Mouse (Mus musculus) neural tube, embryonic 14.5 days (tissue): ENCODE data around the gene Grasp. TPM values are rescaled to one million over a fixed set of nuclear protein-coding genes. Genes with fewer than 3 reads are reported as not detected.

ENCODE experiments used
- ATAC-seq: fragments of 200-750 bp; cut with Nextera tagmentation; 2 replicates; pipeline ENCODE4 v1.8.0; 2017; ENCODE audit warnings: low read depth, mild to moderate bottlenecking, moderate TSS enrichment, moderate library complexity
- H3K27ac ChIP-seq: fragments of 300-500 bp; sonication (generic); 2 replicates; pipeline ENCODE4 v1.5.1; 2014; ENCODE audit warnings: low read depth, mild to moderate bottlenecking, control low read depth, low read length, moderate library complexity, mixed read lengths
- H3K27me3 ChIP-seq: fragments of 300-500 bp; sonication (generic); 2 replicates; pipeline ENCODE4 v1.6.1; 2014; ENCODE audit warnings: low read length; ENCODE audit not compliant: control insufficient read depth, insufficient read depth
- H3K36me3 ChIP-seq: fragments of 300-500 bp; sonication (generic); 2 replicates; pipeline ENCODE4 v1.6.1; 2014; ENCODE audit warnings: low read length, mixed read lengths; ENCODE audit not compliant: control insufficient read depth, insufficient read depth
- H3K4me1 ChIP-seq: fragments of 300-500 bp; sonication (generic); 2 replicates; pipeline ENCODE4 v1.6.1; 2014; ENCODE audit warnings: low read length; ENCODE audit not compliant: control insufficient read depth, insufficient read depth
- H3K4me2 ChIP-seq: fragments of 300-500 bp; sonication (generic); 2 replicates; pipeline ENCODE4 v1.6.1; 2014; ENCODE audit warnings: mild to moderate bottlenecking, low read depth, low read length, control low read depth
- H3K4me3 ChIP-seq: fragments of 300-500 bp; sonication (generic); 2 replicates; pipeline ENCODE4 v1.5.1; 2014; ENCODE audit warnings: low read depth, low read length, control low read depth, mixed read lengths
- H3K9ac ChIP-seq: fragments of 300-500 bp; sonication (generic); replicated peaks from 2 replicates; pipeline ENCODE4 v1.6.1; 2014; ENCODE audit warnings: low read depth, mild to moderate bottlenecking, control low read depth, low read length, mixed read lengths
- H3K9me3 ChIP-seq: fragments of 300-500 bp; sonication (generic); 2 replicates; pipeline ENCODE4 v1.6.1; 2016; ENCODE audit warnings: low read length; ENCODE audit not compliant: control insufficient read depth
- whole genome bisulfite sequencing: fragments of 180-500 bp; shearing (Covaris S2); extraction: QIAGEN DNeasy Blood & Tissue Kit; methylation state at CpG from one replicate; pipeline ENCODE4 v1.1.7; 2014; 5-methylcytosine and 5-hydroxymethylcytosine counted together
- polyA plus RNA-seq: library from polyadenylated mRNA; unstranded; fragments of >200 nt; fragmentation: Nextera tagmentation; extraction: Ambion mirVana; gene quantifications from 2 replicates; pipeline ENCODE4 v1.2.1, GENCODE M21; 2014

Gene Grasp
- polyA plus RNA-seq, 1 experiment from 2014 or later, result 1.0 TPM

GRCm38 (mm10) chr15:101200777-101201295, 23.2 kb upstream of the Grasp start:
- Histone ChIP-seq H3K27ac (no peak overlapping the region), H3K9me3 (no peaks in the 10 kb centered on the region), H3K36me3 (peaks cover 55% of the 10 kb centered on the region), H3K4me3 (no peak overlapping the region), H3K4me2 (no peak overlapping the region), H3K9ac (no peak overlapping the region), H3K27me3 (no peaks in the 10 kb centered on the region), H3K4me1 (no peaks in the 10 kb centered on the region)
- WGBS, result 99% methylated on average over 9 of the region's 9 CpGs
- no peak for ATAC-seq

- ATAC-seq, result no peak
- H3K9me3 ChIP-seq, result no peaks in the 10 kb centered on the region
- H3K27ac ChIP-seq, result no peak overlapping the region
- no peak overlapping the region for H3K4me3 ChIP-seq
- no peaks in the 10 kb centered on the region for H3K27me3 ChIP-seq
- H3K4me1 ChIP-seq, result no peaks in the 10 kb centered on the region
- peaks cover 55% of the 10 kb centered on the region for H3K36me3 ChIP-seq
- 99% methylated on average over 3 of the region's 3 CpGs for WGBS
- no peak overlapping the region for H3K9ac ChIP-seq
- H3K4me2 ChIP-seq, result no peak overlapping the region
Measured at GRCm38 (mm10) chr15:101201414-101201813, 22.6 kb upstream of the Grasp start.

DNA sequence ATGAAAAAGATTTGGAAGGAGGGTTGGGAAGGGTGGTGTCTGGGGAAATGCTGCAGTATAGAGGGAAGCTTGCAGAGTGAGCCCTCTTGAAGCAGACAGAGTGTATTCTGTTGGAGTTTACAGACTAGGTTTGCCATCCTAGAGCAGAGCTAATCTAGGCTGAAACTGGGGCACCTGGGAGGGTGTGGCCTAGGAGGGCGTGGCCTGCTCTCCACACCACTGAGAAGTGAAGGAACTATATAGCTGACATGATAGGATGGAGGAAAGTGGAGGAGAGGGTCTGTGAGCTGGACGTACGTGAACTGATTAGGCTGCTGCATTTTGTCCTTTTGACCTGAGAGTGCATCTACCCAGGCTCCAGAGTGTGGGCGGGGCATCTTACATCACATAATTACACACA, 20.3 kb upstream of the Grasp start:
- Histone ChIP-seq H3K4me3 (no peak overlapping the region), H3K4me1 (no peaks in the 10 kb centered on the region), H3K9ac (no peak overlapping the region), H3K27ac (no peak overlapping the region), H3K27me3 (no peaks in the 10 kb centered on the region), H3K36me3 (peaks cover 60% of the 10 kb centered on the region), H3K4me2 (no peak overlapping the region), H3K9me3 (no peaks in the 10 kb centered on the region)
- ATAC-seq, result no peak
- 86% methylated on average over 4 of the region's 4 CpGs for WGBS

GRCm38 (mm10) chr15:101204781-101205180, 19.2 kb upstream of the Grasp start:
- Histone ChIP-seq H3K4me1 (no peaks in the 10 kb centered on the region), H3K9me3 (no peaks in the 10 kb centered on the region), H3K27ac (no peak overlapping the region), H3K27me3 (no peaks in the 10 kb centered on the region), H3K36me3 (peaks cover 60% of the 10 kb centered on the region), H3K4me3 (no peak overlapping the region), H3K9ac (no peak overlapping the region), H3K4me2 (no peak overlapping the region)
- ATAC-seq, result no peak
- WGBS, result 88% methylated on average over 7 of the region's 7 CpGs

DNA sequence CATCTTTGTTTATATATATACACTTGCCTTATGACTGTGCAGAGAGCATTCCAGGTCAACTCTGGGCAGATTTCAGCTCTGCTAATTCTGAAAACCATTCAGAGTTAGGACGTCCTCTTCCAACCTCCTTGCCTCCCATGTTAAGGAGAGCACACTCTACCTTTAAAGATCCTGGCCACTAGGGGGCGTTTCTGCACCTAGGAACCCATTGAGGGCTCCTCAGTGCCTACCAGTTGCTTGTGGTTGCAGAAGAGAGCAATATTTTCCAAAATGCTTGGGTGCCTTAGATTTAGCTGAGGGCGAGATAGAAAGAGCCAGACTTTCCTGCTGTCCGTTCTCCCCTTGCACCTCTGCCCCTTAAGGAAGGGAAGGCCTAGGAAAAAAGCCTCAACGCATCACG, 13.8 kb upstream of the Grasp start:
- Histone ChIP-seq H3K4me3 (no peak overlapping the region), H3K9me3 (no peaks in the 10 kb centered on the region), H3K4me1 (no peaks in the 10 kb centered on the region), H3K36me3 (peaks cover 46% of the 10 kb centered on the region), H3K27ac (no peak overlapping the region), H3K9ac (no peak overlapping the region), H3K4me2 (no peak overlapping the region), H3K27me3 (no peaks in the 10 kb centered on the region)
- WGBS, result 61% methylated on average over 6 of the region's 6 CpGs
- peak; percentile 41; the same call in 1 of the 2 replicates for ATAC-seq

DNA sequence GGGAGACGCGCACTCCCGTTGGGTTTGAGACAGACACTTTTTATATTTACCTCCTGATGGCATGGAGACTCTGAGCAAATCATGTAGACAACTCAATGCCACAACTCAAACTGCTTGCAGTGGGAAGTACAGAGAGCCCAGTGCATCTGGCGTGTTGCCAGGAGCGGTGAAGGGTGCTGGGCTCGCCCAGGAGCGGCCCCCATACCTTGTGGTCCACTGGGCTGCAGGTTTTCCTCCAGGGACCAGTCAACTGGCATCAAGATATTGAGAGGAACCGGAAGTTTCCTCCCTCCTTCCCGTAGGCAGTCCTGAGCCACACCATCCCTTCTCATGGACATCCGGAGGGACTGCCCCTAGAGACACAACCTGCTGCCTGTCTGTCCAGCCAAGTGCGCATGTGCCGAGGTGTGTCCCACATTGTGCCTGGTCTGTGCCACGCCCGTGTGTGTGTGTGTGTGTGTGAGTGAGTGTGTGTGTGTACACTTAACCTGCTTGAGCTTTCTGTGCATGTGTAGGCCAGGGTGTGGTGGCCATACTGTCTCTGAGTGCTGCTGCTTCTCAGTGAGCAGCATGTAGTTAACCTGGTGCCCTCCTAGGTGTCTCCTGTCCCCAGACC, 12.9 kb upstream of the Grasp start:
- ATAC-seq, result no peak; the same call in 1 of the 2 replicates

DNA sequence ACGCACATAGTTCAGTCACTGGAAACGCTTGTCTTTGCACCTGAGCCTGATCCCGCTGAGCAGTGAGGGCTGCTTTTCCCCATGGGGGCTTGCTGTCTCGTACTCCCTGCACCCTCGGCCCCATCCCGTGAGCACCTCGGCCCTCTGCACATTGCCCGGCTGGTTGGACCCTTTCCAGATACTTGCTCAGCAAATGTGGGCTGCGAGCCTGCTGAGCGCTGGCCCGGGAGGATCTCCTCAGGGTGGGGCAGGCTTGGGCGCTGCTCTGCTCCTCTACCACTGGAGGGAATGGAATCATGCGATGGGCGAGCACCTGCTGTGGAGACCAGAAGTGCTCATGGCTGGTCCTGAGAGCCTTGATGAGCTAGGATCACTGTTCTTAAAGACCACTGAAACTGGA, 11.6 kb upstream of the Grasp start:
- H3K9ac ChIP-seq, result no peak overlapping the region
- H3K27me3 ChIP-seq, result no peaks in the 10 kb centered on the region
- WGBS, result 70% methylated on average over 14 of the region's 14 CpGs
- no peak overlapping the region for H3K27ac ChIP-seq
- H3K9me3 ChIP-seq, result no peaks in the 10 kb centered on the region
- H3K4me3 ChIP-seq, result no peak overlapping the region
- H3K4me2 ChIP-seq, result no peak overlapping the region
- no peaks in the 10 kb centered on the region for H3K4me1 ChIP-seq
- ATAC-seq, result no peak
- H3K36me3 ChIP-seq, result peaks cover 30% of the 10 kb centered on the region

More for the DNA sequence above, 12.9 kb upstream of the Grasp start:
- Histone ChIP-seq H3K36me3 (peaks cover 44% of the 10 kb centered on the region), H3K9me3 (no peaks in the 10 kb centered on the region), H3K4me3 (no peak overlapping the region), H3K27me3 (no peaks in the 10 kb centered on the region), H3K4me1 (no peaks in the 10 kb centered on the region), H3K4me2 (no peak overlapping the region), H3K9ac (no peak overlapping the region), H3K27ac (no peak overlapping the region)
- 92% methylated on average over 14 of the region's 14 CpGs for WGBS

GRCm38 (mm10) chr15:101215136-101215535, 8.9 kb upstream of the Grasp start:
- H3K4me3 ChIP-seq, result no peak overlapping the region
- WGBS, result 84% methylated on average over 2 of the region's 2 CpGs
- H3K4me2 ChIP-seq, result no peak overlapping the region
- no peak overlapping the region for H3K9ac ChIP-seq
- no peaks in the 10 kb centered on the region for H3K4me1 ChIP-seq
- no peak overlapping the region for H3K27ac ChIP-seq
- H3K36me3 ChIP-seq, result peaks cover 27% of the 10 kb centered on the region
- no peaks in the 10 kb centered on the region for H3K9me3 ChIP-seq
- no peaks in the 10 kb centered on the region for H3K27me3 ChIP-seq
- no peak for ATAC-seq

DNA sequence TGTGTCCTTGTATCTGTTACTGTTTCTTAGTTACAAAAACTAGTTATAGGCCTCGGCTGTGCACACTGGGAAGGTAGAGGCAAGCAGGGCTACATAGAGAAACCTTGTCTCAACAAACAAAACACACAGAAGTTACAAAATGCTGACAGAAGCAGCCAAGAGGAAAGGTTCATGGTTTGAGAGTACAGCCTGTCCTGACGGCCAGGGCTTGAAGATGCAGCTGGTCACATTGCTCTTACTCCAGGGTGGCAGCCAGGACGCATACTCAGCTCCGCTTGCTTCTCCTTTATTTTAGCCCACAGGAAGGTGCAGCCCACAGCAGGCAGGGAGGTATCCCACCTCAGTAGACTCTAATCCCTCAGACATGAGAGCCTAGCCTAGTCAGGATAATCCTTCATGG, 8.0 kb upstream of the Grasp start:
- no peak overlapping the region for H3K9ac ChIP-seq
- H3K36me3 ChIP-seq, result peaks cover 20% of the 10 kb centered on the region
- H3K4me3 ChIP-seq, result no peak overlapping the region
- H3K4me1 ChIP-seq, result no peaks in the 10 kb centered on the region
- no peaks in the 10 kb centered on the region for H3K27me3 ChIP-seq
- ATAC-seq, result no peak
- no peaks in the 10 kb centered on the region for H3K9me3 ChIP-seq
- H3K27ac ChIP-seq, result no peak overlapping the region
- WGBS, result 79% methylated on average over 4 of the region's 4 CpGs
- H3K4me2 ChIP-seq, result no peak overlapping the region
